Mouse (Mus musculus) MEL (cell line): Measurements from ENCODE around the gene Chst14. TPM values are rescaled to one million over a fixed set of nuclear protein-coding genes. Genes with fewer than 3 reads are reported as not detected.

ENCODE experiments used
- DNase-seq: peaks from one replicate; pipeline ENCODE4 v3.0.0; 2011; ENCODE audit warnings: low read depth, low spot score
- H3K27ac ChIP-seq: 2 replicates; pipeline ENCODE4 v1.5.1; 2012; ENCODE audit warnings: low read depth, mild to moderate bottlenecking, control low read depth, low read length, moderate library complexity; ENCODE audit not compliant: control insufficient read depth
- H3K27me3 ChIP-seq, 2 experiments: fragments of 150-350 bp in 1 of 2; sonication (generic) in 1 of 2; 2 replicates each; pipeline ENCODE4 v1.6.1; 2012; ENCODE audit warnings: low read length in 2 of 2, mild to moderate bottlenecking in 2 of 2, improper control_type of control experiment in 1 of 2, moderate library complexity in 1 of 2; ENCODE audit not compliant: insufficient read depth in 2 of 2, control insufficient read depth in 1 of 2
- H3K36me3 ChIP-seq, 2 experiments: 2 replicates each; pipeline ENCODE4 v1.6.1; 2012 to 2014; ENCODE audit warnings: low read length in 2 of 2, improper control_type of control experiment in 1 of 2, inconsistent platforms in 1 of 2, mild to moderate bottlenecking in 1 of 2; ENCODE audit not compliant: insufficient read depth in 2 of 2, control insufficient read depth in 1 of 2
- H3K4me1 ChIP-seq, 2 experiments: fragments of 150-350 bp in 1 of 2; sonication (generic) in 1 of 2; 2 replicates each; pipeline ENCODE4 v1.6.1; 2012; ENCODE audit warnings: low read length in 2 of 2, improper control_type of control experiment in 1 of 2, mild to moderate bottlenecking in 1 of 2; ENCODE audit not compliant: insufficient read depth in 2 of 2, control insufficient read depth in 1 of 2
- H3K4me3 ChIP-seq, 2 experiments: fragments of 150-350 bp in 1 of 2; sonication (generic) in 1 of 2; 2 replicates each; pipeline ENCODE4 v1.5.1; 2012; ENCODE audit warnings: low read depth in 2 of 2, low read length in 2 of 2, mild to moderate bottlenecking in 2 of 2, moderate library complexity in 2 of 2, control low read depth in 1 of 2, improper control_type of control experiment in 1 of 2; ENCODE audit not compliant: control insufficient read depth in 1 of 2, insufficient read depth in 1 of 2
- H3K79me2 ChIP-seq: 2 replicates; pipeline ENCODE4 v1.6.1; 2012; ENCODE audit warnings: mild to moderate bottlenecking, low read length, moderate library complexity; ENCODE audit not compliant: control insufficient read depth, poor library complexity, insufficient read depth
- H3K9ac ChIP-seq: 2 replicates; pipeline ENCODE4 v1.6.1; 2012; ENCODE audit warnings: low read depth, mild to moderate bottlenecking, control low read depth, low read length, moderate library complexity; ENCODE audit not compliant: control insufficient read depth, poor library complexity, severe bottlenecking
- H3K9me3 ChIP-seq: fragments of 150-350 bp; sonication (generic); replicated peaks from 2 replicates; pipeline ENCODE4 v1.6.1; 2012; ENCODE audit warnings: mild to moderate bottlenecking, low read length, improper control_type of control experiment, moderate library complexity; ENCODE audit not compliant: insufficient read depth
- BHLHE40 ChIP-seq: IDR thresholded peaks from 2 replicates; pipeline ENCODE4 v1.6.1; 2012; ENCODE audit warnings: low read depth, mild to moderate bottlenecking, inconsistent platforms, low read length, improper control_type of control experiment, borderline replicate concordance
- CHD1 ChIP-seq: IDR thresholded peaks from 2 replicates; pipeline ENCODE4 v1.6.1; 2012; ENCODE audit warnings: low read depth, mild to moderate bottlenecking, inconsistent platforms, low read length, improper control_type of control experiment
- CTCF ChIP-seq, 3 experiments: IDR thresholded peaks in 2 of 3; conservative IDR thresholded peaks in 1 of 3; 2 replicates each; pipeline ENCODE4 v1.5.1; 2011 to 2012; ENCODE audit warnings: low read length in 3 of 3, low read depth in 2 of 3, mild to moderate bottlenecking in 2 of 3, improper control_type of control experiment in 1 of 3, inconsistent platforms in 1 of 3, mixed read lengths in 1 of 3, moderate library complexity in 1 of 3; ENCODE audit not compliant: control insufficient read depth in 1 of 3, insufficient read depth in 1 of 3, poor library complexity in 1 of 3, severe bottlenecking in 1 of 3
- ELF1 ChIP-seq: IDR thresholded peaks from 2 replicates; pipeline ENCODE4 v1.6.1; 2014; ENCODE audit warnings: low read depth, mild to moderate bottlenecking, inconsistent platforms, low read length, improper control_type of control experiment, moderate library complexity
- GABPA ChIP-seq: IDR thresholded peaks from 2 replicates; pipeline ENCODE4 v1.6.1; 2012; ENCODE audit warnings: low read depth, mild to moderate bottlenecking, inconsistent platforms, low read length, improper control_type of control experiment, moderate library complexity
- GATA1 ChIP-seq: IDR thresholded peaks from 2 replicates; pipeline ENCODE4 v1.6.1; 2011; ENCODE audit warnings: low read depth, low read length, improper control_type of control experiment
- HCFC1 ChIP-seq: IDR thresholded peaks from 2 replicates; pipeline ENCODE4 v1.6.1; 2012; ENCODE audit warnings: low read depth, mild to moderate bottlenecking, inconsistent platforms, low read length, improper control_type of control experiment, moderate library complexity
- KAT2A ChIP-seq: conservative IDR thresholded peaks from 2 replicates; pipeline ENCODE4 v1.6.1; 2012; ENCODE audit warnings: low read depth, low read length, improper control_type of control experiment, inconsistent platforms
- MAFK ChIP-seq: IDR thresholded peaks from 2 replicates; pipeline ENCODE4 v1.6.1; 2011; ENCODE audit warnings: low read depth, mild to moderate bottlenecking, low read length, improper control_type of control experiment, borderline replicate concordance
- MAZ ChIP-seq: IDR thresholded peaks from 2 replicates; pipeline ENCODE4 v1.6.1; 2012; ENCODE audit warnings: low read depth, mild to moderate bottlenecking, inconsistent platforms, low read length, improper control_type of control experiment
- MEF2A ChIP-seq: IDR thresholded peaks from 2 replicates; pipeline ENCODE4 v1.6.1; 2014; ENCODE audit warnings: low read depth, mild to moderate bottlenecking, inconsistent platforms, low read length, improper control_type of control experiment; ENCODE audit not compliant: poor library complexity, insufficient replicate concordance, severe bottlenecking; ENCODE audit errors: extremely low read depth
- MXI1 ChIP-seq: IDR thresholded peaks from 2 replicates; pipeline ENCODE4 v1.6.1; 2011; ENCODE audit warnings: mild to moderate bottlenecking, low read depth, low read length, improper control_type of control experiment
- MYB ChIP-seq: IDR thresholded peaks from 2 replicates; pipeline ENCODE4 v1.6.1; 2011; ENCODE audit warnings: mild to moderate bottlenecking, low read depth, low read length, improper control_type of control experiment
- MYC ChIP-seq: IDR thresholded peaks from 2 replicates; pipeline ENCODE4 v1.6.1; 2011; ENCODE audit warnings: low read depth, mild to moderate bottlenecking, low read length, improper control_type of control experiment, moderate library complexity
- NELFE ChIP-seq: IDR thresholded peaks from 2 replicates; pipeline ENCODE4 v1.6.1; 2011; ENCODE audit warnings: low read depth, low read length, improper control_type of control experiment
- NRF1 ChIP-seq: IDR thresholded peaks from 2 replicates; pipeline ENCODE4 v1.6.1; 2014; ENCODE audit warnings: low read depth, mild to moderate bottlenecking, inconsistent platforms, low read length, improper control_type of control experiment, moderate library complexity; ENCODE audit not compliant: poor library complexity, insufficient read depth, severe bottlenecking
- POLR2A ChIP-seq, 2 experiments: IDR thresholded peaks; 2 replicates each; pipeline ENCODE4 v1.6.1; 2011 to 2012; ENCODE audit warnings: low read length in 2 of 2, mild to moderate bottlenecking in 2 of 2, control low read depth in 1 of 2, improper control_type of control experiment in 1 of 2, low read depth in 1 of 2, moderate library complexity in 1 of 2; ENCODE audit not compliant: control insufficient read depth in 1 of 2, insufficient read depth in 1 of 2, poor library complexity in 1 of 2
- POLR2AphosphoS5 ChIP-seq: IDR thresholded peaks from 2 replicates; pipeline ENCODE4 v1.6.1; 2012; ENCODE audit warnings: low read depth, borderline replicate concordance, mild to moderate bottlenecking, inconsistent platforms, low read length, moderate library complexity, mixed read lengths
- RAD21 ChIP-seq: IDR thresholded peaks from 2 replicates; pipeline ENCODE4 v1.6.1; 2011; ENCODE audit warnings: mild to moderate bottlenecking, low read depth, low read length, improper control_type of control experiment
- SIN3A ChIP-seq: IDR thresholded peaks from 2 replicates; pipeline ENCODE4 v1.6.1; 2012; ENCODE audit warnings: low read length, improper control_type of control experiment, inconsistent platforms
- TAL1 ChIP-seq: IDR thresholded peaks from 2 replicates; pipeline ENCODE4 v1.6.1; 2012; ENCODE audit warnings: mild to moderate bottlenecking, inconsistent platforms, low read length, moderate library complexity, mixed read lengths
- TBP ChIP-seq: IDR thresholded peaks from 2 replicates; pipeline ENCODE4 v1.8.0; 2011; ENCODE audit warnings: low read depth, low read length, improper control_type of control experiment
- TCF12 ChIP-seq: IDR thresholded peaks from 2 replicates; pipeline ENCODE4 v1.6.1; 2014; ENCODE audit warnings: low read depth, mild to moderate bottlenecking, inconsistent platforms, low read length, improper control_type of control experiment, moderate library complexity
- USF1 ChIP-seq: IDR thresholded peaks from 2 replicates; pipeline ENCODE4 v1.6.1; 2014; ENCODE audit warnings: low read depth, mild to moderate bottlenecking, inconsistent platforms, low read length, improper control_type of control experiment, moderate library complexity
- USF2 ChIP-seq, 2 experiments: IDR thresholded peaks; 2 replicates each; pipeline ENCODE4 v1.6.1; 2011 to 2012; ENCODE audit warnings: improper control_type of control experiment in 2 of 2, low read length in 2 of 2, borderline replicate concordance in 1 of 2, inconsistent platforms in 1 of 2, low read depth in 1 of 2, mild to moderate bottlenecking in 1 of 2; ENCODE audit not compliant: insufficient read depth in 1 of 2
- ZC3H11A ChIP-seq: IDR thresholded peaks from 2 replicates; pipeline ENCODE4 v1.6.1; 2012; ENCODE audit warnings: low read depth, mild to moderate bottlenecking, inconsistent platforms, low read length, improper control_type of control experiment
- ZKSCAN1 ChIP-seq: IDR thresholded peaks from 2 replicates; pipeline ENCODE4 v1.6.1; 2012; ENCODE audit warnings: low read depth, mild to moderate bottlenecking, inconsistent platforms, low read length, improper control_type of control experiment, moderate library complexity
- ZMIZ1 ChIP-seq: IDR thresholded peaks from 2 replicates; pipeline ENCODE4 v1.6.1; 2012; ENCODE audit warnings: low read depth, mild to moderate bottlenecking, inconsistent platforms, low read length, improper control_type of control experiment, moderate library complexity
- polyA plus RNA-seq, 2 experiments: library from polyadenylated mRNA; stranded (reverse) in 1 of 2; unstranded in 1 of 2; fragments of >175 nt in 1 of 2; fragments of >200 nt in 1 of 2; gene quantifications; 2 replicates each; pipeline versions ENCODE4 v1.2.1 to v1.2.4; 2012; ENCODE audit warnings: low replicate concordance in 2 of 2, low read depth in 1 of 2; ENCODE audit not compliant: insufficient read length in 2 of 2, insufficient read depth in 1 of 2, missing spikeins in 1 of 2
- total RNA-seq: library from RNA; depleted of rRNA; stranded (reverse); fragments of 300-350 nt; gene quantifications from 2 replicates; pipeline ENCODE4 v1.2.3, GENCODE M21; 2012

Gene Chst14
- total and polyA plus RNA-seq, 3 experiments = 2.2 to 5.0 TPM; not detected in 1

DNA sequence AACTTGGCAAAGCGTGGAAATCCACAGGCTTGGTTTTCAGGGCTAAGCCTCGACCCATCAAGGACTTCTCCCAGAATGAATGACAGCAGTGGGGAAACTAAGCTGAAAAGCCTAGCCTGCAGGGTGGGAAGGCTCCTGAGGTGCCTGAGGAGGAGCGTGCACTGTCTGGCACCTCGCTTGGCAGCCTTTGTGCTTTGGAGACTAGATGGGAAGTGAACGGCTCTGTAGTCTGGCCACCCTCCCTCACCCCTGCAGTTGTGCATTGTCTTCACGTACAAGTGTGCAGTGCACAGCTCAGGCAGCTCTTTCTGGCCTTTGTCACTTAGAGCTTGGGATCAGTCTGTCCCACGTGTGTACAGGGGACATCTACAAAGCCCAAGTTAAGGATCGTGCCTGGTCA lies 11.6 kb upstream of the Chst14 start:
- Histone ChIP-seq H3K27ac (no peak overlapping the region), H3K4me1 (no peaks in the 10 kb centered on the region)

GRCm38 (mm10) chr2:118916436-118916835 lies 9.9 kb upstream of the Chst14 start:
- H3K79me2 ChIP-seq = peaks cover 9% of the 10 kb centered on the region; the same call in 1 of the 2 replicates
- H3K4me1 ChIP-seq = no peaks in the 10 kb centered on the region
- no peaks in the 10 kb centered on the region for H3K9me3 ChIP-seq
- no peak for DNase-seq
- H3K9ac ChIP-seq = no peak overlapping the region
- no peaks in the 10 kb centered on the region for H3K27me3 ChIP-seq
- no peak overlapping the region for H3K27ac ChIP-seq
- H3K36me3 ChIP-seq = peaks cover 0 to 2% of the 10 kb centered on the region in 2 experiments; a peak in 2 of 4 replicates
- TF ChIP-seq POLR2AphosphoS5 = no peak
- TF ChIP-seq MAFK = no peak
- no peak for TF ChIP-seq NRF1
- TF ChIP-seq MYC = no peak
- TF ChIP-seq MAZ = no peak
- TF ChIP-seq ZC3H11A = no peak
- no peak for TF ChIP-seq POLR2A (IDR thresholded peaks at IDR 0.05; ENCODE audit: control insufficient read depth in 1 of 2, insufficient read depth in 1 of 2, low read depth in 1 of 2, low read length in 2 of 2, poor library complexity in 1 of 2)
- no peak for TF ChIP-seq MYB
- TF ChIP-seq RAD21 = no peak
- no peak for TF ChIP-seq TAL1
- TF ChIP-seq BHLHE40 = no peak
- TF ChIP-seq ZMIZ1 = no peak
- no peak for TF ChIP-seq TBP
- no peak for TF ChIP-seq CHD1
- TF ChIP-seq CTCF (IDR thresholded peaks at IDR 0.05 in 2 of 3, conservative IDR thresholded peaks at IDR 0.05 in 1 of 3; ENCODE audit: control insufficient read depth in 1 of 3, insufficient read depth in 1 of 3, low read depth in 2 of 3, low read length in 3 of 3, poor library complexity in 1 of 3, severe bottlenecking in 1 of 3) = no peak
- no peak for TF ChIP-seq USF2 (IDR thresholded peaks at IDR 0.05; ENCODE audit: borderline replicate concordance in 1 of 2, insufficient read depth in 1 of 2, low read depth in 1 of 2, low read length in 2 of 2)
- no peak for TF ChIP-seq TCF12
- no peak for TF ChIP-seq NELFE
- H3K4me3 ChIP-seq = no peak overlapping the region

More for the DNA sequence above, 11.6 kb upstream of the Chst14 start:
- peaks cover 17% of the 10 kb centered on the region for H3K79me2 ChIP-seq
- TF ChIP-seq GATA1 = no peak
- TF ChIP-seq USF1 = no peak
- no peak for TF ChIP-seq MXI1
- no peak for TF ChIP-seq MYB
- no peak for TF ChIP-seq KAT2A
- TF ChIP-seq GABPA = no peak
- no peak for TF ChIP-seq ZC3H11A
- TF ChIP-seq CHD1 = no peak
- TF ChIP-seq SIN3A = no peak
- TF ChIP-seq HCFC1 = no peak
- no peak for TF ChIP-seq MEF2A
- TF ChIP-seq ZKSCAN1 = no peak
- no peak for TF ChIP-seq ELF1
- no peak for TF ChIP-seq MAZ
- H3K9ac ChIP-seq = no peak overlapping the region
- H3K36me3 ChIP-seq = peaks cover 0 to 1% of the 10 kb centered on the region in 2 experiments; a peak in 2 of 4 replicates
- no peak for DNase-seq
- no peaks in the 10 kb centered on the region for H3K27me3 ChIP-seq
- H3K9me3 ChIP-seq = no peaks in the 10 kb centered on the region
- no peak overlapping the region for H3K4me3 ChIP-seq
